Mouse (Mus musculus) kidney, adult 8-10 months (tissue): ENCODE data around the gene Zmynd12.

Experiments used
- DNase-seq, 2 experiments: peaks; one replicate each; pipeline ENCODE4 v3.0.0; 2022

Zmynd12 gene

GRCm38 (mm10) chr4:119422294-119422964 is at the start of gene Zmynd12, which contains the start of gene Ppcs:
Gene Zmynd12 (plus strand): TSS chr4:119422814.
Gene Ppcs (minus strand): TSS chr4:119422420.
- DNase-seq = peak; percentile 94 to 95

- DNase-seq = peak; percentile 11 to 31
Observed at GRCm38 (mm10) chr4:119381471-119382190, 41.0 kb upstream of the Zmynd12 start.

GRCm38 (mm10) chr4:119389184-119389583 is 33.4 kb upstream of the Zmynd12 start:
- DNase-seq = peak; percentile 58 to 69

GRCm38 (mm10) chr4:119390369-119390768 is 32.2 kb upstream of the Zmynd12 start:
- DNase-seq = peak in 1 of 2 experiments; percentile 43

- DNase-seq = no peak
Observed at GRCm38 (mm10) chr4:119398751-119399150, 23.9 kb upstream of the Zmynd12 start.

- DNase-seq = no peak
Observed at GRCm38 (mm10) chr4:119400896-119401295, 21.7 kb upstream of the Zmynd12 start.

GRCm38 (mm10) chr4:119403431-119403830 is 19.2 kb upstream of the Zmynd12 start:
- no peak for DNase-seq

- no peak for DNase-seq
Observed at GRCm38 (mm10) chr4:119411877-119412650, 10.6 kb upstream of the Zmynd12 start.

- no peak for DNase-seq
Observed at GRCm38 (mm10) chr4:119412791-119413190, 9.8 kb upstream of the Zmynd12 start.

- DNase-seq = peak; percentile 94
Observed at GRCm38 (mm10) chr4:119415072-119415753, 7.4 kb upstream of the Zmynd12 start, which contains the start of gene Ccdc30. Gene Ccdc30 (minus strand): TSS chr4:119415521.

- no peak for DNase-seq
Observed at GRCm38 (mm10) chr4:119417270-119417669, 5.3 kb upstream of the Zmynd12 start.

- DNase-seq = no peak
Observed at GRCm38 (mm10) chr4:119417894-119418293, 4.7 kb upstream of the Zmynd12 start.

GRCm38 (mm10) chr4:119421191-119421590 is 1.4 kb upstream of the Zmynd12 start:
- DNase-seq = peak in 1 of 2 experiments; percentile 29

GRCm38 (mm10) chr4:119421921-119422293 is 707 bp upstream of the Zmynd12 start:
- peak in 1 of 2 experiments; percentile 26 for DNase-seq

GRCm38 (mm10) chr4:119425077-119425476 is 2.5 kb downstream of the Zmynd12 start:
- no peak for DNase-seq

GRCm38 (mm10) chr4:119425601-119426000 is 3.0 kb downstream of the Zmynd12 start:
- DNase-seq = no peak

- peak; percentile 46 to 56 for DNase-seq
Observed at GRCm38 (mm10) chr4:119427680-119428079, 5.1 kb downstream of the Zmynd12 start.

GRCm38 (mm10) chr4:119430678-119431077 is 8.1 kb downstream of the Zmynd12 start:
- DNase-seq = peak; percentile 52 to 73

- peak; percentile 62 to 66 for DNase-seq
Observed at GRCm38 (mm10) chr4:119437936-119438335, 15.3 kb downstream of the Zmynd12 start.

- DNase-seq = no peak
Observed at GRCm38 (mm10) chr4:119441836-119442235, 19.2 kb downstream of the Zmynd12 start.

GRCm38 (mm10) chr4:119442539-119442938 is 19.9 kb downstream of the Zmynd12 start:
- DNase-seq = no peak

GRCm38 (mm10) chr4:119447261-119447660 is 24.6 kb downstream of the Zmynd12 start:
- peak; percentile 41 to 46 for DNase-seq

GRCm38 (mm10) chr4:119447786-119448185 is 25.2 kb downstream of the Zmynd12 start:
- DNase-seq = no peak
